Mouse (Mus musculus) heart, postnatal 14 days (tissue): ENCODE data around the gene Nudt8. TPM values are rescaled to one million over a fixed set of nuclear protein-coding genes. Genes with fewer than 3 reads are reported as not detected.
A peak's percentile ranks its signal among the peaks of the same experiment; 100 is the strongest.
"Not testable (repeated sequence)": the region's sequence is repeated elsewhere in the genome, so short reads cannot be mapped to it uniquely, and the experiment has no call there.

Experiments
- DNase-seq, 2 experiments: peaks; one replicate each; pipeline ENCODE4 v3.0.0; 2021 to 2022
- intact Hi-C: fragments of 180-260 bp; cut with DNase I; formaldehyde crosslinking; loops from one replicate; pipeline ENCODE4 v1.15.1; 2025
- total RNA-seq, 2 experiments: library from RNA; stranded (reverse); gene quantifications; 2 replicates each; pipeline ENCODE4 v1.2.3; 2021

Nudt8 gene
- total RNA-seq, 2 experiments from 2014 or later = 66.8 to 69.4 TPM

DNA sequence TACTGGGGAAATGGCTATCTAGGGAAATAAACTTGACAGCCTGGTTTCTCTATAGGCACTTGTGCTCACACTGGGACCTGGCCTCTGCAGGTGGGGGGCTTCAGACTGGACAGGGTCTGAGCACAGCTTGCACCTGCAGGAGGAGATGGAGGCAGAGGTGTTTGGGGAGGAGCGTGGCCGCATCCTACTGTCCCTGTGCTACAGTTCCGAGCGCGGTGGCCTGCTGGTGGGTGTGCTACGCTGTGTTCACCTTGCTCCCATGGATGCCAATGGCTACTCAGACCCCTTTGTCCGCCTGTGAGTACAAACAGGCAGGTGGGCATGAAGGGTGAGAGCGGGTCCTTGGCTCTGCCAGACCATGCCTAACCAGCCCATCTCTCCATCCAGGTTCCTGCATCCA, 5.6 kb downstream of the Nudt8 start:
- DNase-seq = no peak
- intact Hi-C loops = no loop called here

DNA sequence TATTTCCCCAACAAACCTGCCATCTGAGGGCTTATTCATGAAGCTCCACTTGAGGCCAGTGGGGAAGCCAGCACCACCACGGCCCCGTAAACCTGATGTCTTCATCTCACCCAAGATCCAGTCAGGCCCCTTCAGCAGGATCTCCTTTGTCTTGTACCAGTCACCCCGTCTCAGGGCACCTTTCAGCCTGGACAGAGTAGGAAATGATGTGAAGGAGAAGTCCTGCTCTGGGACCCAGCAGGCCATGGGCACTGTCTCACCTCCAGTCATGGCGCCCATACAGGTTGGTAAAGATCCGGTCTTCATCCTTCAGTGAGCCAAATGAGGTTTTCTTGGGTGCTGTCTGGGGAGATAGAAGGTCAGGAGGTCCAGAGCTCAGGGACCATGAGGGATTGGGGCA, 10.7 kb downstream of the Nudt8 start:
- intact Hi-C loops = no loop called here
- DNase-seq = no peak

GRCm38 (mm10) chr19:4012432-4013022, 12.1 kb downstream of the Nudt8 start, which contains the start of gene Ndufv1:
TSS of gene Ndufv1 (minus strand) at chr19:4012806.
- intact Hi-C loops = loop anchor here (2.0 kb wide), 1 partner anchor 66 kb away; no protein-coding TSS in a partner anchor
- DNase-seq = peak; percentile 92 to 96

DNA sequence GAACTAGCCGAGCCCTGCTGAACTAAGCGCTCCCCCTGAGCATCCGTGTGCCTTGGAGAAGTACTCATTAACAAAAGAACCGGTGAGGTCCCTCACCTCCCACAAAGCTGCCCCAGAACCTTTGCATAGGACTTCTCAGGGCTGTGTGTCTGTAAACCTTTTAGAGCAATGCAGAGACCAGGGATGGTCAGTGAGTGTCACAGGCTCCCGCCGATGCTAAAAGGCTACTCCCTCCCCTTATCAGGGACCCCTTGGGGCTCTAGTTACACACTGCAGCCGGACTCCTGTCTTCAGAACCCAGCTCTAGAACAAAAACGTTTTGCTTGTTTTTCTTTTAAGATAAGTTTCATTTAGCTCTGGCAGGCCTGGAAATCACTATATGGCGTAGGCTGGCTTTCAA, 12.7 kb downstream of the Nudt8 start:
- intact Hi-C loops = loop anchor here (2.0 kb wide), 1 partner anchor 66 kb away; no protein-coding TSS in a partner anchor
- DNase-seq = no peak

- intact Hi-C loops = no loop called here
These were observed 14.4 kb downstream of the Nudt8 start for GRCm38 (mm10) chr19:4014802-4015201.

DNA sequence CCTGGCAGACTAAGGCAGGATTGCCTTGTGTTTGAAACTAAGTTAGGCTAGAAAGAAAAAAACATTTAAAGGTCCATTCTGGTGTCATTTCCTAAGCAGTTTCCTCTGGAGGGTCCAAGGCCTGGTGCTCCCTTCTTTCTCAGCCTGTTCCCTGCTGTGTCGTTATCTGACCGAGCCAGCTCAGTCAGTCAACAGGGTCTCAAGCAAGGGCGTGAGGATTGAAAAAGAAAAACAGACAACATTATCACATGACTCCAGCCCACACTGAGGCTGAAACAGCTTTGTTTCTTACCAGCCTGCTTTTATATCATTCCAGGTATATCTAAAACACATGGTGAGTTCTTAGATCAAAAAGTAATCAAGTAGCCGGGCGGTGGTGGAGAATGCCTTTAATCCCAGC, 15.3 kb downstream of the Nudt8 start:
- intact Hi-C loops = no loop called here
- no peak for DNase-seq

More at GRCm38 (mm10) chr19:4014802-4015201, 14.4 kb downstream of the Nudt8 start:
- DNase-seq = no peak

DNA sequence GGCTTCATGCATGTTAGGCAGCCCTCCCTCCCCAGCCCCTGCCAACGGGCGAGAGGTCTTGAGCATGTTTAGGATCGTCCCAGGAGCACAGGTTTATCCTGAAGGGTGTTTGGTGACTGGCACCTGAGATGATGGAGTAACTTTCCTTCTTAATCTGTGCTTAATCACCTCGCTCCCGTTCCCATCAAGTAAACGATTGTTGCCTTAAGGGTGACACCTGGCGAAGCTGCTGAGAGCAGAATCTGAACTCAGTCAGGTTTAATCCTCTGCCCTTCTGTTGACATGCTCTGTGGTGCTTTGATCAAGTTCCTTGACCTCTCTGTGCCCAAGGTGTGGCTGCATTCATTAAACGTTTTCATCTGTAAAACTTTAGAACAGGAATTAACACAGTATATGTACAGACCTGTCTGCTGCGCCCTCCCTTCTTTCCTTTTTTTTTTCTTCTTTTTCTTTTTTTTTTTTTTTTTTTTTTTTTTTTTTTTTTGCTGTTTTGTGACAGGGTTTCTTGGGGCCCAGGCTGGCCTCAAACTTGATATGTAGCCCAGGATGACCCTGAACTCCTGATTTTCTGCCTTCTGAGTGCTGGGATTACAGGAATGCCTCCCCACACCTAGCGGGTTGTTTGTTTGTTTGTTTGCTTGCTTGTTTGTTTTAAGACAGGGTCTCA, 17.7 kb downstream of the Nudt8 start:
- intact Hi-C loops = no loop called here
- no peak for DNase-seq

- DNase-seq = peak; percentile 82 to 89
- intact Hi-C loops = loop anchor here (1.0 kb wide), 2 partner anchors 29 to 209 kb away; no protein-coding TSS in a partner anchor
These were observed 18.6 kb downstream of the Nudt8 start for GRCm38 (mm10) chr19:4018743-4019583.

GRCm38 (mm10) chr19:4023185-4023584, 22.8 kb downstream of the Nudt8 start:
- intact Hi-C loops = no loop called here
- DNase-seq = no peak

GRCm38 (mm10) chr19:4027576-4027975, 27.2 kb downstream of the Nudt8 start:
- no peak for DNase-seq
- intact Hi-C loops = no loop called here

DNA sequence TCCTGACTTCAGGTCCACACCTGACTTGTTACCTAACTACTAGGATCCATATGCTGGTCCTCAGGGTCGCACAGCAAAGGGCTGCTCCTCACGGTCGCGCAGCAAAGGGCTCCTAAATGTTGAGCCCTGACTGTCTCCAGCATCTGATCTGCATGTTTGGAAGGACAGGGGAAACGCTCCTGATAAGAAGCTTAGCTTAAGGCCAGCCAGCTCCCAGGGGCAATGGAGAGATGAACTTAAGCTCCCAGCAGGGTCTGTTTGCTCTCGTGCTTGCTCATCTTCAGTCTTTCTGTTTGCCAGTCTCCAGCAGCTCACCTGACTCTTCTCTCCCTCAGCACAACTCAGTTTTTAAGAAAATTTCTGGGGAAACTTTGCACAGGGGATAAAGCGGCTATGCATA, 32.3 kb downstream of the Nudt8 start:
- no peak for DNase-seq

DNA sequence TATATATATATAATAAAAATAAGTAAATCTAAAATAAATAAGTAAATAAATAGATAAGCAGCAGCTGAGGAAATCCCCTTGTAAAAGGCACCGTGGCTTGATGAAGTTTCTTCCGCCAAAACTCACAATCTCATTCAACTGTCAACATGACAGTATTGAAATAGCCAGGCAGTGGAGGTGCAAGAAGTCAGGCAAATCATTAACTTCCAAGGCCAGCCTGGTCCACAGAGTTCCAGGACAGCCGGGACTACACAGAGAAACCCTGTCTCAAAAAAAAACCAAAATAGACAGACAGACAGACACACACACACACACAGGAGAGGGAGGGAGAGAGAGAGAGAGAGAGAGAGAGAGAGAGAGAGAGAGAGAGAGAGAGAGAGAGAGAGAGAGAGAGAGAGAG, 32.9 kb downstream of the Nudt8 start:
- intact Hi-C loops = no loop called here
- no peak for DNase-seq

More for the DNA sequence above, 32.3 kb downstream of the Nudt8 start:
- intact Hi-C loops = no loop called here

DNA sequence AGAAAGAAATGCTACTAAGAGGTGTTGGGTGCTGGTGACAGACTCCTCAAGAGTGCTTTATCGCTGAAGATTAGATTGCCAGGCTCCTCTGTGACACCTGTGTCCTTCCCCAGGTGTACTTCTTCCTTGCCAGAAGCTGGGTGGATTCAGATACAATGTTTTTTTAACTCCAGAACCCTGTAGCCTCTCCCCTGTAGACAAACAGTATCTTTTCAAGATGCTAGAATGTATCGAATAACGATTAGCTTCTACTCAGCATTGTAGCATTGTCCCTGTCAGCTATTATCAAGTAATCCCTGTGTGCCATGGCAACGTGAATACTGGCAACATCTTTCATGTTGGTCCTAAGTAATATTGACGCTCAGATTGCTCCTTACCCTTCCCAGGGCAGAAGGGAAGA, 33.4 kb downstream of the Nudt8 start:
- intact Hi-C loops = no loop called here
- no peak for DNase-seq

DNA sequence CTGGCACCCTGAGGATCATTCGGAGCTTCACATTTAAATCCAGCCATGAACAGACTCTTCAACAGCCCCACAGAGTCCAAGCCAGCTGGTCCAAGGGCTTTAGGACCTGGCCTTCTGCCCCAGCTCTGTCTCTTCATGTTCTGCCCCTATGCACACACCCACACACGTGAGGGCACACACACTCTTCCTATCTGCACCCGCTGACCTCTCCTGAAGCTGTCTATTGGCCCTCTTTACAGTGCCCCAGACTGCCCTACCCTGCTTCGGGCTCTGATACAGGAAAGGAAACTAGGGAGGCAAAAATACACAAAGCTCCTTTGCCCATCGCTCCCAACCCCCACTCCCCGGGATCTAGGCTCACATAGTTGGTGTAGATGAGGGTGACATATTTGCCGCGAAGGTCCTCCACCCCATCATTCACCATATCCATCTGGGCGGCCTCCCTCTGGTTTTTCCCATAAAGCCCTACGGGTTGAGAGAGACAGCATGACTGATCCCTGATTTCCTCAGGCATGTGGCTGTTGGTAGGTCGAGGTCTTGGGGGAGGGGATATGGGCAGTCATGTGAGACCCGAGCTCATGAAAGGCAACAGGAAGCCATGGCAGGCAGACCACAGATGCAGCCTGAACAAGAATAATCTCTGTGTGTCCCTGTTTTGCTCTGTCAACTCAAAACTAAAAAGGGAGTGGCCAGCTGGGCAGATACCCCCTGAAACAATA, 36.1 kb downstream of the Nudt8 start:
- no peak for DNase-seq
- intact Hi-C loops = no loop called here

DNA sequence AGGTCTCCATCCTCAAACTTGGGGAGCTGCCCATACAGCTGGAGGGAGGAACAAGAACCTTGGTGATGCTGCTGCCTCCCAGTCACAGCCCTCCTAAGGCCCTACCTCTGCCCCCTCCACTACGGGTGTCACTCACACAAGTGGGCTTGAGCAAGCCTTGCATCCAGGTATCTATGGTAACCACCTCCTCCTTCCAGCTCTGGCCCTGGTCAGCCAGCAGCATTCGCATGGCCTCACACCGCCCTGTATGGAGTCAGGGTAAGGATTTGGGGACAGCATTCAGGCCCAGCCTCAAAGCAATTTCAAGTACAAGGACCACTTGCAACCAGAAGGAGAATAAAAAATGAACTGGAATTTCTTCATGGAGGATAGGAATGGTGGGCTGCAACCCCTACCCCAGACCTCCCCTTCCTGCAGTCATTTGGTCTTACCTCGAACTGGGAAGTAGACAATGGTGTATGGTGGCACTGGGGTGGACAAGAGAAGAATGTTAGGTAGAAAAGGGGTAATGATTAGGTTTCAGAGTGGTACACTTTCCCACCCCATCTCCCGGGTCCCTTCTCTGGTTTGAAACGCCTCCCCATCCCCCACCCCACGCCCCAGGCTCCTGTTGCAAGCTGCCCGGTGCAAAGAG, 36.9 kb downstream of the Nudt8 start:
- intact Hi-C loops, DNase-seq: not testable (repeated sequence)

GRCm38 (mm10) chr19:4037788-4038232, 37.4 kb downstream of the Nudt8 start, which contains the start of gene Gstp1:
TSS of gene Gstp1 (minus strand) at chr19:4037985.
- DNase-seq = peak; percentile 88 to 92
- intact Hi-C loops = no loop called here

DNA sequence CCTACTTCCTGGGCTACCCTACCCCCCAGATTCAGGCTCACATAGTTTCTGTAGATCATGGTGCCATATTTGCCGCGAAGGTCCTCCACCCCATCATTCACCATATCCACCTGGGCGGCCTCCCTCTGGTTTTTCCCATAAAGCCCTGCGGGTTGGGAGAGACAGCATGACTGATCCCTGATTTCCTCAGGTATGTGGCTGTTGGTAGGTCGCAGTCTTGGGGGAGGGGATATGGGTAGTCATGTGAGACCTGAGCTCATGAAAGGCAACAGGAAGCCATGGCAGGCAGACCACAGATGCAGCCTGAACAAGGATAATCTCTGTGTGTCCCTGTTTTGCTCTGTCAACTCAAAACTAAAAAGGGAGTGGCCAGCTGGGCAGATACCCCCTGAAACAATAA, 40.6 kb downstream of the Nudt8 start:
- intact Hi-C loops, DNase-seq: not testable (repeated sequence)

- intact Hi-C loops, DNase-seq: not testable (repeated sequence)
These were observed 41.1 kb downstream of the Nudt8 start for GRCm38 (mm10) chr19:4041500-4041899.

GRCm38 (mm10) chr19:4042124-4042523, 41.7 kb downstream of the Nudt8 start:
- peak; percentile 49 to 54 for DNase-seq

GRCm38 (mm10) chr19:4044109-4044508, 43.7 kb downstream of the Nudt8 start:
- DNase-seq, intact Hi-C loops: not testable (repeated sequence)

More at GRCm38 (mm10) chr19:4042124-4042523, 41.7 kb downstream of the Nudt8 start:
- intact Hi-C loops = no loop called here
